Mouse (Mus musculus): Measurements from ENCODE around the gene Cradd. TPM values are rescaled to one million over a fixed set of nuclear protein-coding genes. Genes with fewer than 3 reads are reported as not detected.
A peak's percentile ranks its signal among the peaks of the same experiment; 100 is the strongest.

Gene Cradd
- polyA plus RNA-seq, 1 experiment from 2014 or later: 9.8 TPM

DNA sequence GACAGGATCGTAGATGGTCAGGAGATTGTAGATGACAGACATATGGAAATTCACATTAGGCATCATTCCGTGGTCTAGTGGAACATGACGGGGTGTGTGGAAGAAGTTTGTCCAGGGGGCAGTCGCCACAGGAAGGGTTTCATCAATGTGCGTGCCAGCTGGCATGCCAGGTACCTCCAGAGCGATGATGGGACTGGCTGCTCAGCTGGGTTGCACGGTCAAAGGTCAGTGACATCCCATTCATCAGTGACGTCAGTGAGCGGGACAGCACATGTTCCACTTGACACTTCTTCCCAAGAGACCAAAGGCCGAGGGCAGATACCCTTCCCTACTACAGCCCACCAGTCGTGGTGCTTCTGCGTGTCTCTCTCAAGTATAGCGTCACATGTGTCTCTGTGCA is 50.7 kb downstream of the Cradd start:
- Histone ChIP-seq H3K9ac (ENCODE audit: low read length) (no peak overlapping the region), H3K36me3 (ENCODE audit: control insufficient read depth, insufficient read depth, low read length) (no peaks in the 10 kb centered on the region), H3K27ac (replicated peaks) (no peak overlapping the region), H3K4me2 (replicated peaks; ENCODE audit: low read depth) (no peak overlapping the region), H3K4me1 (replicated peaks; ENCODE audit: control insufficient read depth, insufficient read depth) (no peaks in the 10 kb centered on the region), H3K9me3 (ENCODE audit: control insufficient read depth, low read length) (no peaks in the 10 kb centered on the region), H3K27me3 (ENCODE audit: control insufficient read depth, insufficient read depth, low read length) (no peaks in the 10 kb centered on the region), H3K4me3 (ENCODE audit: low read depth, low read length) (no peak overlapping the region)
- no peak for TF ChIP-seq EP300 (optimal IDR thresholded peaks at IDR 0.05)
- TF ChIP-seq CTCF (IDR thresholded peaks at IDR 0.05; ENCODE audit: low read depth): no peak
- no peak for DNase-seq (ENCODE audit: low spot score)
- WGBS: 88% methylated on average over 13 of the region's 13 CpGs
- ATAC-seq (ENCODE audit: low FRiP score, low TSS enrichment): no peak

- no peak; the same call in 1 of the 2 replicates for ATAC-seq (ENCODE audit: low FRiP score, low TSS enrichment)
- no peak overlapping the region for H3K4me3 ChIP-seq (ENCODE audit: low read depth, low read length)
- no peaks in the 10 kb centered on the region for H3K36me3 ChIP-seq (ENCODE audit: control insufficient read depth, insufficient read depth, low read length)
- 91% methylated on average over 7 of the region's 7 CpGs for WGBS
- no peaks in the 10 kb centered on the region for H3K9me3 ChIP-seq (ENCODE audit: control insufficient read depth, low read length)
- no peak for TF ChIP-seq CTCF (IDR thresholded peaks at IDR 0.05; ENCODE audit: low read depth)
- TF ChIP-seq EP300 (optimal IDR thresholded peaks at IDR 0.05): no peak
- no peaks in the 10 kb centered on the region for H3K27me3 ChIP-seq (ENCODE audit: control insufficient read depth, insufficient read depth, low read length)
- H3K9ac ChIP-seq (ENCODE audit: low read length): no peak overlapping the region
- H3K27ac ChIP-seq (replicated peaks): no peak overlapping the region
- H3K4me1 ChIP-seq (replicated peaks; ENCODE audit: control insufficient read depth, insufficient read depth): peaks cover 3% of the 10 kb centered on the region; the same call in 1 of the 2 replicates
- no peak overlapping the region for H3K4me2 ChIP-seq (replicated peaks; ENCODE audit: low read depth)
- no peak for DNase-seq (ENCODE audit: low spot score)
Observed at GRCm38 (mm10) chr10:95269151-95269550, 54.8 kb downstream of the Cradd start.

GRCm38 (mm10) chr10:95268366-95268765 is 55.6 kb downstream of the Cradd start:
- no peaks in the 10 kb centered on the region for H3K36me3 ChIP-seq (ENCODE audit: control insufficient read depth, insufficient read depth, low read length)
- 90% methylated on average over 5 of the region's 5 CpGs for WGBS
- DNase-seq (ENCODE audit: low spot score): no peak
- no peak overlapping the region for H3K27ac ChIP-seq (replicated peaks)
- no peaks in the 10 kb centered on the region for H3K9me3 ChIP-seq (ENCODE audit: control insufficient read depth, low read length)
- no peak overlapping the region for H3K4me2 ChIP-seq (replicated peaks; ENCODE audit: low read depth)
- no peaks in the 10 kb centered on the region for H3K27me3 ChIP-seq (ENCODE audit: control insufficient read depth, insufficient read depth, low read length)
- H3K9ac ChIP-seq (ENCODE audit: low read length): no peak overlapping the region
- H3K4me1 ChIP-seq (replicated peaks; ENCODE audit: control insufficient read depth, insufficient read depth): peaks cover 3% of the 10 kb centered on the region; the same call in 1 of the 2 replicates
- no peak for ATAC-seq (ENCODE audit: low FRiP score, low TSS enrichment)
- H3K4me3 ChIP-seq (ENCODE audit: low read depth, low read length): no peak overlapping the region
- TF ChIP-seq CTCF (IDR thresholded peaks at IDR 0.05; ENCODE audit: low read depth): no peak
- no peak for TF ChIP-seq EP300 (optimal IDR thresholded peaks at IDR 0.05)

GRCm38 (mm10) chr10:95266983-95267382 is 57.0 kb downstream of the Cradd start:
- no peaks in the 10 kb centered on the region for H3K36me3 ChIP-seq (ENCODE audit: control insufficient read depth, insufficient read depth, low read length)
- no peak overlapping the region for H3K27ac ChIP-seq (replicated peaks)
- no peaks in the 10 kb centered on the region for H3K9me3 ChIP-seq (ENCODE audit: control insufficient read depth, low read length)
- peaks cover 3% of the 10 kb centered on the region; the same call in 1 of the 2 replicates for H3K4me1 ChIP-seq (replicated peaks; ENCODE audit: control insufficient read depth, insufficient read depth)
- H3K27me3 ChIP-seq (ENCODE audit: control insufficient read depth, insufficient read depth, low read length): no peaks in the 10 kb centered on the region
- WGBS: 36% methylated on average over 5 of the region's 5 CpGs
- no peak overlapping the region for H3K9ac ChIP-seq (ENCODE audit: low read length)
- DNase-seq (ENCODE audit: low spot score): no peak
- no peak overlapping the region for H3K4me3 ChIP-seq (ENCODE audit: low read depth, low read length)
- ATAC-seq (ENCODE audit: low FRiP score, low TSS enrichment): no peak
- H3K4me2 ChIP-seq (replicated peaks; ENCODE audit: low read depth): no peak overlapping the region
- no peak for TF ChIP-seq CTCF (IDR thresholded peaks at IDR 0.05; ENCODE audit: low read depth)
- no peak for TF ChIP-seq EP300 (optimal IDR thresholded peaks at IDR 0.05)

- Histone ChIP-seq H3K36me3 (ENCODE audit: control insufficient read depth, insufficient read depth, low read length) (no peaks in the 10 kb centered on the region), H3K27ac (replicated peaks) (peak overlapping the region; percentile 86), H3K4me1 (replicated peaks; ENCODE audit: control insufficient read depth, insufficient read depth) (peaks cover 3% of the 10 kb centered on the region; the same call in 1 of the 2 replicates), H3K9ac (ENCODE audit: low read length) (peak overlapping the region; percentile 14; the same call in 1 of the 2 replicates), H3K4me3 (ENCODE audit: low read depth, low read length) (no peak overlapping the region), H3K4me2 (replicated peaks; ENCODE audit: low read depth) (peak overlapping the region; percentile 78), H3K9me3 (ENCODE audit: control insufficient read depth, low read length) (no peaks in the 10 kb centered on the region), H3K27me3 (ENCODE audit: control insufficient read depth, insufficient read depth, low read length) (no peaks in the 10 kb centered on the region)
- DNase-seq (ENCODE audit: low spot score): no peak
- 48% methylated on average over 10 of the region's 10 CpGs for WGBS
- TF ChIP-seq CTCF (IDR thresholded peaks at IDR 0.05; ENCODE audit: low read depth): no peak
- no peak for TF ChIP-seq EP300 (optimal IDR thresholded peaks at IDR 0.05)
- ATAC-seq (ENCODE audit: low FRiP score, low TSS enrichment): no peak
Observed at GRCm38 (mm10) chr10:95266041-95266762, 57.7 kb downstream of the Cradd start.

DNA sequence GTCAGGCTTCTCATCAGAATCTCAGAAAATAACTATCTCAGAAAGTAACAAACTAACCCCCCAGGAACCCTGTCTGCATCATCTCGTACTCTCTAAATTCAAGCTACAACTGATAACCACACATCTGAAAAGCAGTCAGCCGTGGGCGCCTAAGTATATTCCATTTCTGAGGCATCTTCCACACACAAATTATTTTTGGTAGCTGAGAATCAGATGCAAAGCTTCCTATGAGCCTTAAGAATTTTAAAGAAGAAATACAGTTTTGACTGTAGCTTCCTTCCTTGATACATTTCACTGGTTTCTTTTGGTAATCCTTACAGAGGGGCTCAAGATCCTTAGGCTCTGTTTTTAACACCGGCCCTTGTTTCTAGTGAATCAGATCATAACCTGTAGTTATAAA is 58.4 kb downstream of the Cradd start:
- 76% methylated on average over 4 of the region's 4 CpGs for WGBS
- DNase-seq (ENCODE audit: low spot score) (no peak), ATAC-seq (ENCODE audit: low FRiP score, low TSS enrichment) (no peak)
- H3K27me3 ChIP-seq (ENCODE audit: control insufficient read depth, insufficient read depth, low read length): no peaks in the 10 kb centered on the region
- H3K4me3 ChIP-seq (ENCODE audit: low read depth, low read length): no peak overlapping the region; the same call in 1 of the 2 replicates
- peak overlapping the region; percentile 78 for H3K4me2 ChIP-seq (replicated peaks; ENCODE audit: low read depth)
- peaks cover 3% of the 10 kb centered on the region; the same call in 1 of the 2 replicates for H3K4me1 ChIP-seq (replicated peaks; ENCODE audit: control insufficient read depth, insufficient read depth)
- no peak for TF ChIP-seq EP300 (optimal IDR thresholded peaks at IDR 0.05)
- TF ChIP-seq CTCF (IDR thresholded peaks at IDR 0.05; ENCODE audit: low read depth): no peak
- H3K9ac ChIP-seq (ENCODE audit: low read length): peak overlapping the region; percentile 13; the same call in 1 of the 2 replicates
- H3K36me3 ChIP-seq (ENCODE audit: control insufficient read depth, insufficient read depth, low read length): no peaks in the 10 kb centered on the region
- peak overlapping the region; percentile 86 for H3K27ac ChIP-seq (replicated peaks)
- no peaks in the 10 kb centered on the region for H3K9me3 ChIP-seq (ENCODE audit: control insufficient read depth, low read length)
